Mouse (Mus musculus) left cerebral cortex, adult 18-20 months (tissue): ENCODE measurements around the gene Cyp4a10. TPM values are rescaled to one million over a fixed set of nuclear protein-coding genes. Genes with fewer than 3 reads are reported as not detected.

Experiments used
- total RNA-seq, 2 experiments: library from RNA; stranded (reverse); gene quantifications; 2 replicates each; pipeline ENCODE4 v1.2.3; 2021

Cyp4a10 gene
- total RNA-seq, 2 experiments from 2014 or later: not detected

Other genes starting within 250 kb of the Cyp4a10 start
- gene Cyp4a12a, start 219.2 kb upstream of the Cyp4a10 start, total RNA-seq: not detected
- under 1 TPM in 1 of 2 experiments, not detected in 1; 0.30 TPM for gene Cyp4a12b, start 106.6 kb upstream of the Cyp4a10 start, total RNA-seq
- gene Cyp4a30b, start 65.7 kb upstream of the Cyp4a10 start, total RNA-seq: not detected
- gene Cyp4a14, start 22.1 kb upstream of the Cyp4a10 start, total RNA-seq: not detected
- gene Cyp4a31, start 45.4 kb downstream of the Cyp4a10 start, total RNA-seq: not detected
- gene Cyp4a32, start 82.7 kb downstream of the Cyp4a10 start, total RNA-seq: not detected
- gene Cyp4b1, start 129.5 kb downstream of the Cyp4a10 start, total RNA-seq: 1 to 10 TPM; 1.9 to 2.0 TPM
- 10 to 100 TPM; 49.7 to 55.4 TPM for gene Efcab14, start 219.5 kb downstream of the Cyp4a10 start, total RNA-seq